Comparison of ENCODE assay signal across 10 mouse cellular contexts in genomic region chr1:132165859-132166258, GRCm38 (mm10). TPM values are rescaled to one million over a fixed set of nuclear protein-coding genes. Genes with fewer than 3 reads are reported as not detected.
DNase-seq lines count a peak whose midpoint lies in the region; ATAC-seq and TF ChIP-seq lines count a peak whose summit lies in the region.
"Had no signal": no experiment of that assay in that cellular context is flagged by ENCODE, and none has a peak within 500 bp of the region (broad histone marks: within the 10 kb centered on the region; RNA-seq: fewer than 3 reads in every experiment).

No protein-coding gene starts in this region.

- TF ChIP-seq POLR2A in cortical plate, adult 2 months (IDR thresholded peaks at IDR 0.05; ENCODE audit: extremely low read depth, insufficient read depth, low read length): no peak

- no peaks in the 10 kb centered on the region; the same call in 1 of the 2 replicates for H3K4me1 ChIP-seq in intestine, postnatal 0 days (replicated peaks; ENCODE audit: control insufficient read depth, insufficient read depth, low read length)
- H3K4me1 ChIP-seq in intestine, embryonic 15.5 days (replicated peaks): peaks cover 8% of the 10 kb centered on the region
- H3K4me1 ChIP-seq in cortical plate, adult 2 months (ENCODE audit: control insufficient read depth, insufficient read depth, low read length): no peaks in the 10 kb centered on the region
- 0 out of 2 replicates have a peak, but pooled peaks cover 10% of the 10 kb centered on the region for H3K4me1 ChIP-seq in heart, embryonic 11.5 days (ENCODE audit: control insufficient read depth, insufficient read depth, low read length)

- H3K27ac ChIP-seq in intestine, postnatal 0 days (ENCODE audit: low read depth, low read length): no peak overlapping the region
- no peak overlapping the region for H3K27ac ChIP-seq in intestine, embryonic 15.5 days
- no peak overlapping the region for H3K27ac ChIP-seq in cortical plate, adult 2 months (ENCODE audit: insufficient read depth, low read length)
- no peak overlapping the region for H3K27ac ChIP-seq in heart, embryonic 11.5 days (ENCODE audit: low read depth, low read length)

- H3K27me3 ChIP-seq in intestine, postnatal 0 days (replicated peaks; ENCODE audit: control insufficient read depth, insufficient read depth, low read length): 0 out of 2 replicates have a peak, but pooled peaks cover 5% of the 10 kb centered on the region
- no peaks in the 10 kb centered on the region; the same call in 1 of the 2 replicates for H3K27me3 ChIP-seq in intestine, embryonic 15.5 days (replicated peaks)
- H3K27me3 ChIP-seq in heart, embryonic 11.5 days (ENCODE audit: control insufficient read depth, insufficient read depth, low read length): 0 out of 2 replicates have a peak, but pooled peaks cover 2% of the 10 kb centered on the region

- WGBS in intestine, postnatal 0 days: 66% methylated on average over 3 of the region's 3 CpGs
- WGBS in intestine, embryonic 15.5 days: 67% methylated on average over 3 of the region's 3 CpGs
- 53% methylated on average over 3 of the region's 3 CpGs for WGBS in heart, embryonic 11.5 days (ENCODE audit: insufficient replicate concordance)

- no peak overlapping the region for H3K9ac ChIP-seq in intestine, postnatal 0 days (ENCODE audit: low read depth, low read length)
- no peak overlapping the region for H3K9ac ChIP-seq in intestine, embryonic 15.5 days
- no peak overlapping the region for H3K9ac ChIP-seq in heart, embryonic 11.5 days (ENCODE audit: low read depth, low read length)
- H3K9ac ChIP-seq: hindbrain, embryonic 13.5 days had no signal

- no peaks in the 10 kb centered on the region for H3K36me3 ChIP-seq in intestine, postnatal 0 days (ENCODE audit: control insufficient read depth, insufficient read depth)
- no peaks in the 10 kb centered on the region for H3K36me3 ChIP-seq in intestine, embryonic 15.5 days
- H3K36me3 ChIP-seq in heart, embryonic 11.5 days (ENCODE audit: control insufficient read depth, insufficient read depth, low read length): no peaks in the 10 kb centered on the region
- H3K36me3 ChIP-seq: hindbrain, embryonic 13.5 days had no signal

- H3K4me2 ChIP-seq in intestine, postnatal 0 days (replicated peaks; ENCODE audit: low read depth): no peak overlapping the region
- no peak overlapping the region for H3K4me2 ChIP-seq in intestine, embryonic 15.5 days (replicated peaks)
- no peak overlapping the region for H3K4me2 ChIP-seq in heart, embryonic 11.5 days

- no peaks in the 10 kb centered on the region for H3K9me3 ChIP-seq in intestine, postnatal 0 days (ENCODE audit: control insufficient read depth)
- H3K9me3 ChIP-seq in intestine, embryonic 15.5 days: no peaks in the 10 kb centered on the region
- no peaks in the 10 kb centered on the region for H3K9me3 ChIP-seq in heart, embryonic 11.5 days (replicated peaks; ENCODE audit: control insufficient read depth, low read length)

- ATAC-seq in intestine, postnatal 0 days: no peak
- no peak for ATAC-seq in intestine, embryonic 15.5 days
- no peak for ATAC-seq in heart, embryonic 11.5 days (replicated peaks; ENCODE audit: insufficient number of reproducible peaks, low FRiP score, low TSS enrichment)

- DNase-seq in urinary bladder, postnatal 14 days (ENCODE audit: low spot score): peak; percentile 5
- no peak for DNase-seq in urinary bladder, postnatal 10 days (ENCODE audit: low spot score)
- no peak for DNase-seq in testis, postnatal 10 days (ENCODE audit: low spot score)
- DNase-seq in kidney, adult 9 months: no peak

- H3K4me3 ChIP-seq in intestine, postnatal 0 days (ENCODE audit: low read depth, low read length): no peak overlapping the region
- H3K4me3 ChIP-seq in intestine, embryonic 15.5 days (replicated peaks): no peak overlapping the region
- H3K4me3 ChIP-seq in cortical plate, adult 2 months (ENCODE audit: insufficient read depth, low read length): no peak overlapping the region
- H3K4me3 ChIP-seq in heart, embryonic 11.5 days (ENCODE audit: low read depth, low read length): no peak overlapping the region
- H3K4me3 ChIP-seq: hindbrain, embryonic 13.5 days; megakaryocyte, embryonic 14.5 days had no signal

- TF ChIP-seq CTCF in intestine, postnatal 0 days (IDR thresholded peaks at IDR 0.05; ENCODE audit: low read depth): peak; percentile 58
- TF ChIP-seq CTCF in cortical plate, adult 2 months (IDR thresholded peaks at IDR 0.05; ENCODE audit: extremely low read depth, insufficient read depth, low read length): peak; percentile 23; the same call in 1 of the 2 replicates

RNA-seq across cellular contexts. Expression of gene Lemd1, which starts 25.4 kb away (rescaled TPM):
- 0.08 TPM in 1 of 2 replicates, not detected in the other for polyA plus RNA-seq in intestine, postnatal 0 days (2015; fragmentation: Nextera tagmentation; extraction: Ambion mirVana)
- 0.43 and 0.58 TPM in 2 replicates for polyA plus RNA-seq in intestine, embryonic 15.5 days (2015; fragmentation: Nextera tagmentation; extraction: Ambion mirVana)
- polyA plus RNA-seq in cortical plate, adult 2 months (2012; rRNA removed): 7.5 and 10.7 TPM in 2 replicates
- polyA plus RNA-seq in heart, embryonic 11.5 days (2014; fragmentation: Nextera tagmentation; extraction: Ambion mirVana): not detected in 2 replicates

RNA-seq across cellular contexts. Expression of gene AC124108.1, which starts 25.4 kb away (rescaled TPM):
- not detected in 2 replicates for polyA plus RNA-seq in intestine, postnatal 0 days (2015; fragmentation: Nextera tagmentation; extraction: Ambion mirVana)
- polyA plus RNA-seq in intestine, embryonic 15.5 days (2015; fragmentation: Nextera tagmentation; extraction: Ambion mirVana): 0.03 and 0.08 TPM in 2 replicates
- 6.2 and 7.7 TPM in 2 replicates for polyA plus RNA-seq in cortical plate, adult 2 months (2012; rRNA removed)
- 0.03 TPM in 1 of 2 replicates, not detected in the other for polyA plus RNA-seq in heart, embryonic 11.5 days (2014; fragmentation: Nextera tagmentation; extraction: Ambion mirVana)

RNA-seq across cellular contexts. Expression of gene Cdk18, which starts 26.4 kb away (rescaled TPM):
- polyA plus RNA-seq in intestine, postnatal 0 days (2015; fragmentation: Nextera tagmentation; extraction: Ambion mirVana): 33.7 and 39.3 TPM in 2 replicates
- 10.5 and 13.4 TPM in 2 replicates for polyA plus RNA-seq in intestine, embryonic 15.5 days (2015; fragmentation: Nextera tagmentation; extraction: Ambion mirVana)
- polyA plus RNA-seq in cortical plate, adult 2 months (2012; rRNA removed): 24.9 and 30.0 TPM in 2 replicates
- polyA plus RNA-seq in heart, embryonic 11.5 days (2014; fragmentation: Nextera tagmentation; extraction: Ambion mirVana): 4.2 and 4.4 TPM in 2 replicates
